Mouse (Mus musculus) liver, adult 2 months (tissue): ENCODE measurements around the gene Olfr1448.

Source experiments
- CTCF ChIP-seq: fragments of 200-500 bp; IDR thresholded peaks from 2 replicates; pipeline ENCODE4 v1.5.1; 2011; ENCODE audit warnings: low read depth, low read length, control low read depth
- POLR2A ChIP-seq: fragments of 200-500 bp; IDR thresholded peaks from 2 replicates; pipeline ENCODE4 v1.6.1; 2011; ENCODE audit warnings: low read length, control low read depth; ENCODE audit not compliant: insufficient read depth; ENCODE audit errors: extremely low read depth

DNA sequence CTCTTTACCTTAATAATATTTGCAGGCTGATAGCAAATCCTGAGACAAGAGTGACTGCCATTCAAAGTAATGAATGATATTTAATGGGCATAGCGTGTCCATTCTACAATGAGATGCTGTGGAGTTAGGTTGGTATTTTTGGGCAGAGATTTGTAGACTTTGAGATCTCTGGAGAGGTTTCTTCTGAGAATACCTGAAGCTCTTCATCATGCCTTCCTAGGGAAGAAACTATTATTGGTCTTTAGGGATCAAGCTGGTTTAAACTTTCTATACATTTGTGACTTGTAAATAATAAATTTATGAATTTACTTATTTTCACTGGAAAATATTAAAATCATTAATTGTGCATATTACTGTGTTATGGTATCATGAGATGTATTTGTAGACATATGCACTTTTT, 30.8 kb downstream of the Olfr1448 start, which contains the start of gene Olfr1446:
- no peak for TF ChIP-seq CTCF
- TF ChIP-seq POLR2A: no peak
